In genomic region chr2:91925442-91925841, GRCm38 (mm10) we compare ENCODE assay signal across 21 mouse cellular contexts. TPM values are rescaled to one million over a fixed set of nuclear protein-coding genes. Genes with fewer than 3 reads are reported as not detected.
DNase-seq lines count a peak whose midpoint lies in the region; ATAC-seq and TF ChIP-seq lines count a peak whose summit lies in the region.
"Had no signal": no experiment of that assay in that cellular context is flagged by ENCODE, and none has a peak within 500 bp of the region (broad histone marks: within the 10 kb centered on the region; RNA-seq: fewer than 3 reads in every experiment).

No protein-coding gene starts in this region.

- peaks cover 42% of the 10 kb centered on the region for H3K27me3 ChIP-seq in forebrain, embryonic 11.5 days (ENCODE audit: control insufficient read depth, insufficient read depth, low read length)
- H3K27me3 ChIP-seq in forebrain, embryonic 10.5 days (ENCODE audit: poor library complexity, severe bottlenecking): peaks cover 69% of the 10 kb centered on the region

- no peak overlapping the region for H3K4me3 ChIP-seq in forebrain, embryonic 11.5 days (ENCODE audit: low read depth, low read length)
- no peak overlapping the region for H3K4me3 ChIP-seq in forebrain, embryonic 10.5 days
- H3K4me3 ChIP-seq in olfactory bulb, adult 2 months (ENCODE audit: insufficient read depth, low read depth, low read length): peak overlapping the region; percentile 27
- H3K4me3 ChIP-seq: kidney, embryonic 15.5 days had no signal

- no peak overlapping the region for H3K4me2 ChIP-seq in forebrain, embryonic 11.5 days (ENCODE audit: low read depth, low read length, severe bottlenecking)
- H3K4me2 ChIP-seq: hindbrain, embryonic 14.5 days; kidney, embryonic 15.5 days; lung, embryonic 14.5 days had no signal

- TF ChIP-seq CTCF in olfactory bulb, adult 2 months (IDR thresholded peaks at IDR 0.05; ENCODE audit: insufficient read depth, low read depth, low read length): no peak

- no peak for TF ChIP-seq POLR2A in olfactory bulb, adult 2 months (IDR thresholded peaks at IDR 0.05; ENCODE audit: insufficient read depth, low read depth, low read length)

- no peak overlapping the region for H3K27ac ChIP-seq in forebrain, embryonic 11.5 days (ENCODE audit: low read depth, low read length)
- no peak overlapping the region for H3K27ac ChIP-seq in forebrain, embryonic 10.5 days
- H3K27ac ChIP-seq in olfactory bulb, adult 2 months (ENCODE audit: insufficient read depth, low read depth, low read length): peak overlapping the region; percentile 68; the same call in 1 of the 2 replicates
- H3K27ac ChIP-seq: hindbrain, embryonic 14.5 days; kidney, embryonic 15.5 days had no signal

- ATAC-seq in forebrain, embryonic 11.5 days (replicated peaks; ENCODE audit: low FRiP score): no peak
- no peak for ATAC-seq in activated CD4-positive, CD25-positive, alpha-beta regulatory T cell, adult 4 months
- ATAC-seq: intestine, embryonic 16.5 days had no signal

- intact Hi-C loops in left cerebral cortex, postnatal 10 days (cut with DNase I): loop anchor here (10.0 kb wide), 1 partner anchor 251 kb away; no protein-coding TSS in a partner anchor

- H3K4me1 ChIP-seq in forebrain, embryonic 11.5 days (replicated peaks; ENCODE audit: control insufficient read depth, insufficient read depth, low read length): peaks cover 23% of the 10 kb centered on the region; the same call in 1 of the 2 replicates
- H3K4me1 ChIP-seq in forebrain, embryonic 10.5 days: peaks cover 70% of the 10 kb centered on the region
- H3K4me1 ChIP-seq in olfactory bulb, adult 2 months (ENCODE audit: control insufficient read depth, insufficient read depth, low read length): peaks cover 62% of the 10 kb centered on the region

- 89% methylated on average over 15 of the region's 15 CpGs for WGBS in forebrain, embryonic 11.5 days
- WGBS in forebrain, embryonic 10.5 days: 91% methylated on average over 15 of the region's 15 CpGs
- WGBS in olfactory bulb, adult 2 months: 48% methylated on average over 15 of the region's 15 CpGs

- H3K36me3 ChIP-seq in forebrain, embryonic 11.5 days (ENCODE audit: control insufficient read depth, insufficient read depth, low read length): no peaks in the 10 kb centered on the region
- peaks cover 28% of the 10 kb centered on the region for H3K36me3 ChIP-seq in forebrain, embryonic 10.5 days (replicated peaks)

- DNase-seq in forebrain, embryonic 11.5 days (ENCODE audit: low spot score): peak; percentile 53
- no peak for DNase-seq in forebrain, embryonic 10.5 days (ENCODE audit: extremely low spot score, low spot score)
- DNase-seq in left cerebral cortex, adult 8-10 months (ENCODE audit: low spot score in 2 of 2): peak; percentile 47 to 85
- no peak for DNase-seq in left cerebral cortex, postnatal 10 days (ENCODE audit: extremely low spot score in 1 of 2, low spot score in 2 of 2)
- DNase-seq in ES-CJ7 (ENCODE audit: low read depth, low spot score): peak; percentile 28
- DNase-seq: adrenal gland, postnatal 36 days; B cell, adult 2 months; gastrocnemius, postnatal 25 days; heart, postnatal 14 days; lung, embryonic 14.5 days; lung, postnatal 4 days; midbrain, embryonic 14.5 days; thymus, adult 2 months had no signal

- H3K9me3 ChIP-seq in forebrain, embryonic 11.5 days (ENCODE audit: control insufficient read depth, low read length): no peaks in the 10 kb centered on the region
- H3K9me3 ChIP-seq in forebrain, embryonic 10.5 days: no peaks in the 10 kb centered on the region
- H3K9me3 ChIP-seq: kidney, embryonic 15.5 days had no signal

- no peak overlapping the region for H3K9ac ChIP-seq in forebrain, embryonic 11.5 days (ENCODE audit: low read length)
- H3K9ac ChIP-seq: hindbrain, embryonic 14.5 days; kidney, embryonic 15.5 days; lung, embryonic 14.5 days had no signal

RNA-seq across cellular contexts. Expression of gene Chrm4, which starts 1.6 kb away (rescaled TPM):
- 0.47 and 0.56 TPM in 2 replicates for polyA plus RNA-seq in forebrain, embryonic 11.5 days (2014; fragmentation: Nextera tagmentation; extraction: Ambion mirVana)
- polyA plus RNA-seq in forebrain, embryonic 10.5 days (2016; fragmentation: Nextera tagmentation; extraction: Ambion mirVana): 0.12 and 0.77 TPM in 2 replicates
- 10 to 100 TPM; 57.9 to 66.5 (median 60.3) TPM for total RNA-seq in left cerebral cortex, adult 8-10 months (2022)
- 10 to 100 TPM; 29.6 to 33.0 TPM for total RNA-seq in left cerebral cortex, postnatal 10 days (2021)
- not detected in 2 replicates for polyA plus RNA-seq in olfactory bulb, adult 2 months (2012; ENCODE audit: insufficient read depth, insufficient read length, low replicate concordance, missing spikeins)
- polyA plus RNA-seq in activated CD4-positive, CD25-positive, alpha-beta regulatory T cell, adult 4 months (2017; shearing (Covaris generic)): 1 to 10 TPM in 1 of 2 experiments, under 1 TPM in 1; 0.54 to 1.2 TPM
- total RNA-seq: gastrocnemius, postnatal 25 days; heart, postnatal 14 days; liver, adult 2 months had no signal
- polyA plus RNA-seq: liver, adult 2 months had no signal

RNA-seq across cellular contexts. Expression of gene Mdk, which starts 6.7 kb away (rescaled TPM):
- 1,095 and 1,130 TPM in 2 replicates for polyA plus RNA-seq in forebrain, embryonic 11.5 days (2014; fragmentation: Nextera tagmentation; extraction: Ambion mirVana)
- 1,773 and 1,865 TPM in 2 replicates for polyA plus RNA-seq in forebrain, embryonic 10.5 days (2016; fragmentation: Nextera tagmentation; extraction: Ambion mirVana)
- 10 to 100 TPM; 17.9 to 21.1 (median 19.8) TPM for total RNA-seq in left cerebral cortex, adult 8-10 months (2022)
- 10 to 100 TPM; 24.6 to 26.0 TPM for total RNA-seq in left cerebral cortex, postnatal 10 days (2021)
- polyA plus RNA-seq in olfactory bulb, adult 2 months (2012; ENCODE audit: insufficient read depth, insufficient read length, low replicate concordance, missing spikeins): not detected in 2 replicates
- 1 to 10 TPM; 1.2 to 2.0 TPM for polyA plus RNA-seq in activated CD4-positive, CD25-positive, alpha-beta regulatory T cell, adult 4 months (2017; shearing (Covaris generic))
- total RNA-seq: liver, adult 2 months had no signal

RNA-seq across cellular contexts. Expression of gene Gm9821, which starts 20.1 kb away (rescaled TPM):
- polyA plus RNA-seq in forebrain, embryonic 11.5 days (2014; fragmentation: Nextera tagmentation; extraction: Ambion mirVana): 0.36 and 0.90 TPM in 2 replicates
- polyA plus RNA-seq in forebrain, embryonic 10.5 days (2016; fragmentation: Nextera tagmentation; extraction: Ambion mirVana): 0.44 and 0.52 TPM in 2 replicates
- total RNA-seq in left cerebral cortex, adult 8-10 months (2022): not detected
- not detected for total RNA-seq in left cerebral cortex, postnatal 10 days (2021)
- not detected in 2 replicates for polyA plus RNA-seq in olfactory bulb, adult 2 months (2012; ENCODE audit: insufficient read depth, insufficient read length, low replicate concordance, missing spikeins)
- polyA plus RNA-seq in activated CD4-positive, CD25-positive, alpha-beta regulatory T cell, adult 4 months (2017; shearing (Covaris generic)): 1 to 10 TPM; 1.6 to 2.4 TPM
- total RNA-seq: adrenal gland, postnatal 36 days; gastrocnemius, postnatal 25 days; heart, postnatal 14 days; left cerebral cortex, postnatal 25 days; liver, adult 2 months had no signal
- polyA plus RNA-seq: liver, adult 2 months; small intestine, adult 2 months had no signal

RNA-seq across cellular contexts. Expression of gene Dgkz, which starts 50.2 kb away (rescaled TPM):
- 32.7 and 35.9 TPM in 2 replicates for polyA plus RNA-seq in forebrain, embryonic 11.5 days (2014; fragmentation: Nextera tagmentation; extraction: Ambion mirVana)
- polyA plus RNA-seq in forebrain, embryonic 10.5 days (2016; fragmentation: Nextera tagmentation; extraction: Ambion mirVana): 35.1 and 39.1 TPM in 2 replicates
- total RNA-seq in left cerebral cortex, adult 8-10 months (2022): 100 to 1,000 TPM; 414 to 471 (median 424) TPM
- total RNA-seq in left cerebral cortex, postnatal 10 days (2021): 100 to 1,000 TPM; 251 to 255 TPM
- 328 TPM in 1 of 2 replicates, not detected in the other for polyA plus RNA-seq in olfactory bulb, adult 2 months (2012; ENCODE audit: insufficient read depth, insufficient read length, low replicate concordance, missing spikeins)
- polyA plus RNA-seq in activated CD4-positive, CD25-positive, alpha-beta regulatory T cell, adult 4 months (2017; shearing (Covaris generic)): 100 to 1,000 TPM in 1 of 2 experiments, 10 to 100 TPM in 1; 98.3 to 132 TPM

Comparison
In these comparisons a context has a peak if more than half of its experiments do, and no peak if none do; other contexts are left out.
1. DNase-seq: peak in forebrain, embryonic 11.5 days (single experiment), left cerebral cortex, adult 8-10 months (2 of 2) and ES-CJ7 (single experiment); none in forebrain, embryonic 10.5 days (single experiment) and left cerebral cortex, postnatal 10 days (0 of 2).
2. RNA of gene Mdk, which starts 6.7 kb away (polyA plus RNA-seq): 1,773 to 1,865 TPM in forebrain, embryonic 10.5 days and 1,095 to 1,130 TPM in forebrain, embryonic 11.5 days; 1.2 to 2.0 TPM in activated CD4-positive, CD25-positive, alpha-beta regulatory T cell, adult 4 months and not detected in olfactory bulb, adult 2 months; every median in the first group is over 100 times any median in the second.